Mouse (Mus musculus) E14TG2a.4 (cell line): ENCODE measurements around the gene Cpt1a.

ENCODE experiments used
- H3K27me3 ChIP-seq: 2 replicates; pipeline ENCODE4 v1.6.1; 2014; ENCODE audit warnings: low read length, control low read depth; ENCODE audit not compliant: insufficient read depth
- H3K36me3 ChIP-seq: 2 replicates; pipeline ENCODE4 v1.6.1; 2014; ENCODE audit warnings: low read length, control low read depth; ENCODE audit not compliant: insufficient read depth
- H3K4me1 ChIP-seq: replicated peaks from 2 replicates; pipeline ENCODE4 v1.6.1; 2014; ENCODE audit warnings: low read depth, low read length, control low read depth
- H3K4me3 ChIP-seq: replicated peaks from 2 replicates; pipeline ENCODE4 v1.5.1; 2014; ENCODE audit warnings: mild to moderate bottlenecking, low read length
- H3K9me3 ChIP-seq: 2 replicates; pipeline ENCODE4 v1.6.1; 2014; ENCODE audit warnings: low read length, control low read depth
- CTCF ChIP-seq: conservative IDR thresholded peaks from 2 replicates; pipeline ENCODE4 v1.5.1; 2014; ENCODE audit warnings: low read length
- NANOG ChIP-seq: IDR thresholded peaks from 2 replicates; pipeline ENCODE4 v1.6.1; 2014; ENCODE audit warnings: borderline replicate concordance, low read length, mixed read lengths
- POU5F1 ChIP-seq: IDR thresholded peaks from 2 replicates; pipeline ENCODE4 v1.6.1; 2014; ENCODE audit warnings: low read length, borderline replicate concordance

Cpt1a gene

DNA sequence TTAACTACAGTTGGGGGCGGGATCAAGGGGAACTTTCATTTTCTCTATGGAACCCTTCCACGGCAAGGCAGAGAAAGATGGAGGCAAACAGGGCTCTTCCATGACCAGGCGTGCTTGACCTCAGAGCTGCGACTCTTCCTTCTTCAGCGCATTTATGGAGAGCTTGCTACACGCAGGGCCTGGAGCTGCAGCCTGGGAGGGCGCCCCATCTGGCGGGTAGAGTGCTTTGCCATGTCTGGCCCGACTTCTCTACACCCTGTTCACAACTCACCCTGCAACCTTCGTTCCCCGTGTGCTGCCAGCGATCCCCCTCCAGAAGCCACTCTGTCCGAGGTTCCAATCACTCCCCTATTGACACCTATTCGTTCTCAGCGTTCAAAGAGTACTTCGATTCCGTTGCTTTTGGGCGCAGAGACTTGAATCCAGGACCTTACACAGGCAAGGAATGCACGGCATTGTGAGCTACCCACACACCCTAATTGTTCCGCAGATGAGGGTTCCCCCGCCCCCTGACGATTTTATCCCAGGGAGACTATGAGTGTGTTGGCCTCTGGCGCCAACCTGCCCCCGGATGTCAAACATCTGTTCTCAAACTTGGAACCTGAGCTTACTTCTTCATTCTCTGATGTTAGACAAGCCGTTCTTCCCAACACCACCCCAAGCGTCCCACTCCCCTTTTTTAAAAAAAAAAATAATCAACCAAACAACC is at the start of gene Cpt1a:
TSS of gene Cpt1a (plus strand) at position 74 of the 709 bp plus-strand sequence.
- Histone ChIP-seq H3K4me3 (peak within 1 kb of the TSS; percentile 91), H3K27me3 (peaks cover 37% of the 10 kb centered on the region), H3K4me1 (peaks cover 51% of the 10 kb centered on the region), H3K36me3 (no peaks in the 10 kb centered on the region), H3K9me3 (no peaks in the 10 kb centered on the region)
- TF ChIP-seq NANOG (no peak), POU5F1 (no peak), CTCF (peak; percentile 34; the same call in 1 of the 2 replicates)

DNA sequence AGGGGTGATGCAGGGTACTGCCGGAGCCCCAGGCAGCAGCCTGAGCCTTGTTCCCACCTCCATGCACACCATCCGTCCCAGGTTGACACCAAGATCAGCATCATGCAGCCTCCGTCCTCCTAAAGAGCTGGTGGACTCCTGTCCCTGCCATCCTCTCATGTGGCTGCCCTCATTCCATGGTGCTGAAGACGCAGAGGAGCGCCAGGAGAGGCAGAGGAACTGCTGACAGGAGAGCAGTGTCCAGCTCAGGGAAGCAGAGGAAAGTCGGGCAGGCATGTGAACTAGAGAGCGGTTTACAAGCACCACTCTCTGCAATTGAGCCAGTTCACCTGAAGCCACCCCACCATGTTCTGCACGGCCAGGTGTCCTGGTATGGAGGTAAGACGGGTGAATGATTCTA is 48.8 kb upstream of the Cpt1a start:
- no peak overlapping the region for H3K4me3 ChIP-seq
- H3K9me3 ChIP-seq: no peaks in the 10 kb centered on the region
- no peaks in the 10 kb centered on the region for H3K27me3 ChIP-seq
- H3K36me3 ChIP-seq: peaks cover 92% of the 10 kb centered on the region
- peaks cover 23% of the 10 kb centered on the region for H3K4me1 ChIP-seq
- TF ChIP-seq CTCF: no peak
- TF ChIP-seq NANOG: no peak
- TF ChIP-seq POU5F1: no peak

DNA sequence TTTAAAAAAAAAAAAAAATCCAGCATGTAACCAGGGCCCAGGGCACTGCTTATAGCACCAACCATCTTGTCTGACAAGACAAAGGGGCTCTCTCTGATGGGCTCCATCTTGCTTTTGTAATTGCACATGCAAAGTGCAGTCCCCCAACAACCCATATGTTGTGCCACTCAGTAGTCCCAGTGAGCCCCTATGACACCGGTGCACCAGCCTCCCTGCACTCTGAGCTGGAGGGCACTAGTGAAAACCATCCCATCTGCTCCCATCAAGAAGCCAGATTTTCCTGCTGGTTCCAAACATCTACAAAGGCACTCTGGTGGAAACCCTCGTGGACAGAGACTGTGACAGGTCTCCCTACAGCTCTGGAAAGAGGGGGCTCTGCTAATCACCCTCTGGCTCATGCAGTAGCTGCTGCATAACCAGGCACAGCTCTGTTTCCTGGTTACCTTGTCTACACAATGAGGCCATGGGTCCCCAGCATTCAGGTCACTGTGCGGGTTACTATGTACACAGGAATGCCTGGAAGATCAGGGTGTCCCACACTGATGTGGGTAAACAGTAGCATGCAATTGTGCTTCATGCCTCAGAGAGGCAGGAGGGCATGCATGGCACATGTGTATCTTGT is 46.3 kb upstream of the Cpt1a start:
- no peak overlapping the region for H3K4me3 ChIP-seq
- H3K36me3 ChIP-seq: peaks cover 87% of the 10 kb centered on the region
- H3K4me1 ChIP-seq: peaks cover 23% of the 10 kb centered on the region
- H3K9me3 ChIP-seq: no peaks in the 10 kb centered on the region
- no peak for TF ChIP-seq POU5F1
- TF ChIP-seq NANOG: no peak
- no peak for TF ChIP-seq CTCF
- no peaks in the 10 kb centered on the region for H3K27me3 ChIP-seq

DNA sequence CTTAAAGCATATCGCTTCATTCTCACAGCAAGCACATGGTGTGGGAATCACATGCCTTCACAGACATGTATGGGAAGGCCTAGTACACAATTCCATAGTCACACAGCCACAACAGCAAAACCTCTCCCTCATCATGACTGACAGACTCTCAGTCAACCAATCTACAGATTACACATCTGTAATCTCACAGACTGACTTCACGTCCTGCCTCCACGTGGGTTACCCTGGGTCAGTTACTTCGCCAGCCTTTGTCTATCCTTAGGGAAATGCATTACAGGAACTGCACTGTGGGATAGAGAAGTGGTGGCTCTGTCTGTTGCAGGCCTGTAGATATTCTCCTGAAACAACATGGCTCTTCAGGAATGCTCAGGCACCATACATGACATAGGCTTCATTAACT is 40.2 kb upstream of the Cpt1a start:
- Histone ChIP-seq H3K4me1 (peaks cover 24% of the 10 kb centered on the region), H3K27me3 (no peaks in the 10 kb centered on the region), H3K36me3 (peaks cover 64% of the 10 kb centered on the region), H3K9me3 (no peaks in the 10 kb centered on the region), H3K4me3 (peak overlapping the region; percentile 98)
- no peak for TF ChIP-seq NANOG
- TF ChIP-seq CTCF: no peak
- TF ChIP-seq POU5F1: no peak

DNA sequence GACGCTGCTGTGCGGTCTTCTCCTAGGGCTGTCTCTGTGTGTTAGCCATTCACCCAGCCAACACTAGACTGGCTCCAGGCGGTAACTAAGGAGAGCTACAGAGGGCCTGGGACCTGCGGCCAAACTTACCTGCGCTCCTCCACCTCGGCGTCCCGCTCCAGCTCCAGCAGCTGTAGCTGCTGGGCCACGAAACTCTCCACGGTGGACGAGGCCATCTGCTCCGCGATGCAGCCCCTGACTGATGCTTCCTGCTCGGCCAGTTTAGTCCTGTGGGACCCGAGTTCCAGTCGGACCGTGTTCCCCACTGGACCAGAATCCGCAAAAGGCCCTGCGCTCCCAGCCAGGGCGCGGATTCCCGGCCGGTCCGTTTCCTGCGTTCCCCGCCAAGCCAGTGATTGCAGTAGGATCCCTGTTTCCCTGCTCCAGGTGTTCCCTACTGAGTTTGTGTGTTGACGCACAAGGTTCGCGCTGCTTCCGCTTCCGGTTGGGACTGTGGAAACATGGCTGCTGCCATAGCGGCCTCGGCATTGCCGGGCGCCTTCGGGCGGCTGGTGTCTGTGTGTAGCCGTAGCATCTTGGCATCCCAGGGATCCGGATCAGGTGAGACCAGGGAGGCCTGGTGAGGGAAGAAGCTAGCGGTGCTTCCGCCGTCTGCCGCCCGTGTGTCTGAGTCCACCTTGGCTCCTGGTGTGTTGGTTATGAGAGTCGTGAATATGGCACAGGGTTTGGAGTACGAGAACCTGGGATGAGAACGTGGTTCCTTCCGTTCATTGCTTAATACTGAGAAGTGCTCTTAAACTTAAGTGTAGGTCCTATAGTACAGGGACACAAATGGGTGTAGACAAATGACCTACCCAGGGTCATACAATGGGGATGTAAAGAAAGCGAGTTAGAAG is 39.3 kb upstream of the Cpt1a start, which contains the start of the genes Mrpl21 and Ighmbp2:
TSS of gene Mrpl21 (plus strand) at position 330 of the 896 bp plus-strand sequence.
TSS of gene Ighmbp2 (minus strand) at position 446 of the 896 bp plus-strand sequence.
- no peaks in the 10 kb centered on the region for H3K9me3 ChIP-seq
- peak within 1 kb of the TSS; percentile 98 for H3K4me3 ChIP-seq
- H3K36me3 ChIP-seq: peaks cover 64% of the 10 kb centered on the region
- peaks cover 24% of the 10 kb centered on the region for H3K4me1 ChIP-seq
- H3K27me3 ChIP-seq: no peaks in the 10 kb centered on the region
- TF ChIP-seq NANOG (no peak), POU5F1 (peak; percentile 65; the same call in 1 of the 2 replicates), CTCF (no peak)

DNA sequence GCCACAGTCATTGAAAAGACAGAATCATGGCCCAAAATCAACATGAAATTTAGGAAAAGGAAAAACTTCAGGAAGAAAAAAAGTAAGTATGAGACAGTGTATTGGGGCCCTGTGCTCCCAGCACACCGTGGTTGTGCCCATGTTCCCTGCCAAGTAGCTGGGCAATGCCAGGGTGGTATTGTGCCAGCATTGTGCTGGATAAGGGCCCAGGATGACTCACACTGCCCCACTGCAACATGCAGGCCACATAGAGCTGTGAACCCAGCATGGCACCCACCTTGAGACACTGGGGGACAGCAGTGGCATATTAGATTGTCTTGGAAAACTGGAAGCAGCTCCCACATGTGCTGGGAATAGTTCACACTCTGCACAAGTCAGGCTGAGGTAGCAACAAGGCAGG is 33.1 kb upstream of the Cpt1a start:
- TF ChIP-seq POU5F1 (no peak), NANOG (no peak), CTCF (no peak)
- Histone ChIP-seq H3K4me3 (no peak overlapping the region), H3K4me1 (peaks cover 7% of the 10 kb centered on the region), H3K36me3 (peaks cover 88% of the 10 kb centered on the region), H3K9me3 (no peaks in the 10 kb centered on the region), H3K27me3 (no peaks in the 10 kb centered on the region)

DNA sequence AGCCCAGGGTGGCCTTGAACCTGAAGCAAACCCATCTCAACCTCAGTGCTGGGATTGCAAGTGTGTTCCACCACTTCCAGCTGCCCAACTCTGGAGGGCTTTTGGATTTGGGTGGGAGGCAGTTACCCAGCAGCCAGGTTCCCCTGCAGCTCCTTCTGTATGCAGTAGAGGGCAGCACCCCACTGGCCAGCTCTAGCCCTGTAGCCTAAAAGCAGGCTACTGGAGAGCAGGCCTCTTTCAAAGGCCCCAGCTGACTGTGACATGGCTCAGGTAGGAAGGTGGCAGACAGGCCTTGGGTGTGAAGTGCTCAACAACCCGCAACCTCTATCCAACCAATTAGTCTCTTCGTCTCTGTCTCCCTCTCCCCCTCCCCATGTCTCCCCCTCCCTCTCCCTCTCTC is 30.1 kb upstream of the Cpt1a start:
- H3K36me3 ChIP-seq: peaks cover 60% of the 10 kb centered on the region
- H3K4me1 ChIP-seq: peaks cover 10% of the 10 kb centered on the region
- H3K27me3 ChIP-seq: no peaks in the 10 kb centered on the region
- no peaks in the 10 kb centered on the region for H3K9me3 ChIP-seq
- no peak overlapping the region for H3K4me3 ChIP-seq
- TF ChIP-seq POU5F1: no peak
- TF ChIP-seq NANOG: no peak
- TF ChIP-seq CTCF: peak; percentile 91

DNA sequence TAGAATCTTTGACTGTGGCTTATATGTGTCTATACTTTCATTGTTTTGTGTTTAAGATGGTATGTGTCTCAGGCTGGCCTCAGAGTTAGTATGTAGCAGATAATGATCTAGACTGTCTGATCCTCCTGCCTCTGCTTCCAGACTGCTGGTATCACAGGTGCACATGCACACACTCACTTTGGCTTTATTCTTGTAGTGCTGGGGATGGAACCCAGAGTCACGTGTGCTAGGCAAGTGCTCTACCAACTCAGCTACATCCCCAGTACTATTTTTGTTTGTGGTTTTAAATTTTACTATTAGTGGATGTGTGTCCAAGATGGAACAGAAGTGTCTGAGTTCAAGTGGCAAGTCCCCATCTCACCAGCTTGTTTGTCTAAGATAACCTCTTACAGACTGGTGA is 29.1 kb upstream of the Cpt1a start:
- Histone ChIP-seq H3K36me3 (peaks cover 52% of the 10 kb centered on the region), H3K9me3 (no peaks in the 10 kb centered on the region), H3K4me1 (peaks cover 11% of the 10 kb centered on the region), H3K27me3 (no peaks in the 10 kb centered on the region), H3K4me3 (no peak overlapping the region)
- TF ChIP-seq NANOG (no peak), CTCF (no peak), POU5F1 (no peak)
